Mouse (Mus musculus) lung, postnatal 14 days (tissue): ENCODE results near the gene Tmem38b.
A peak's percentile ranks its signal among the peaks of the same experiment; 100 is the strongest.

ENCODE experiments used
- DNase-seq: peaks from one replicate; pipeline ENCODE4 v3.0.0; 2021

The Tmem38b gene

DNA sequence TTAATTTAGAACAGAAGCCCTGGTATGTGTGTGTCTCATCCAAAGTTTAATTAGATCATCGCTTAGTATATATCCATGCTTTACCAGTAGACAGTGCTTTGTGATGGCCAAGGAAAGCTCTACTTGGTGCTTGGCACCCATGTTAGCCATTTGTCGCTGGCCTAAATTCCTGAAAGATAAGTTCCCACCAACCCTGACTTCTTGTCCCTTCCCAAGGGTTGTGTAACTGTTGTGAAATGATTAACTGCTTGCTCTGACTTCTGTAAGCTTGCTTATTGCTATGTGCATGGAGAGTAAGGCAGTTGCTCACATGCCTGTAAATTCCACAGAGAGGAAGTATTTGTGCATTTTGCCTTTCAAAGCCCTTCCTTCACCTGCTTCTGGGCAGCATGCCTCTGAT lies 4.7 kb downstream of the Tmem38b start:
- no peak for DNase-seq

GRCm38 (mm10) chr4:53832321-53832720 lies 6.5 kb downstream of the Tmem38b start:
- peak; percentile 36 for DNase-seq

DNA sequence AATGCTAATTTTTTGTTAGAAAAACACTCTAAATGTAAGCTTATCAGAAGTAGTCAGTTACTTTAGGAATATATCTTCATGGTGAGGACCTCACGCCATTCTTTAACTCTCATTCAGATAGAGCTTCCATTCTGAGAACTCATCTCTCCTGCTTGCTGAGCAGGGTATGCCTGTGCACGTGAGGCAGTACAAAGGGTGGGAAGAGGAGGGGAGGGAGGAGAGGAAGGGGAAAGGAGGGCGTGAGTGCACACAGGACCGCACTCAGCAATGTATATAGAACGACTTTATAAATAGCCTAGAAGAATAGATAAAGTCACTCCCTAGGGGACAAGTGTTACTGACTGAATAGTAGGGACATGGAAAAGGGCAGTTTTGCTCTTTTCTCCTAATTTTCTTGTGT lies 11.1 kb downstream of the Tmem38b start:
- DNase-seq: no peak

- DNase-seq: peak; percentile 42
Measured at GRCm38 (mm10) chr4:53840158-53840870, 14.5 kb downstream of the Tmem38b start.

GRCm38 (mm10) chr4:53843553-53843952 lies 17.7 kb downstream of the Tmem38b start:
- DNase-seq: no peak

DNA sequence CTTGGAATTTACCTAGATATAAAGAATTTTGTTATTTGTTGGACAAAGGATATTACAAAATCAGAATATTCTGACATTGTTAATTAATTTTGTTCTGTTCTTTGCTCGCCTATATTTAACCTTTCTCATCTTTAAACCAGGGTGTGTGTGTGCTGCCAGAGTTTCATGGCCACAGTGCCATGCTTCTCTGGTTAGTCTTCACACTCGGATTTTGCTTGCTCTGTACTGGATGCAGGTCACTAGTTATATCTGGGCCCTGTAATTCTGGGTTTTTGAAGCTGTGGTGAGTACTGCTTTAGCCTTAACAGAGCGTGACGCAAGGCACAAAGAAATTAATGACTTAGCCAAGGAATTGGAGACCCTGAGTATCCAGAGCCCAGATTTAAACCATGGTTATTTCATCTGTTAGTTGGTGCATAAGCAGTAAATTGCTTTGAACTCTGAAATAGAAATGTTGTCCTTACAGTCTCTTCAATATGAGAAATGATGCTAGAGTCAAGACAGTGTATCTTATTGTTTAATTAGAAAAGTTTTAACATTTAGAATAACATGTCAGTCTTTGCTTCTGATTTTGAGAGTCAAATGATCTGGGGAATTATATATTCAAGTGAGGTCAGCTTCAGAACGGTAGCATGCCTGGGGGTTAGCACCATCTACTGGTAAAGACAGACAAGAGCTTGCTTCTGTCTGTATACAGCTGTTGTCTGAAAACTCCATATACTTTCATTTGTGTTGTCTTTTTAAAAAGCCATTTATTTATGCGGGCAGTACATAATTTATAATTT lies 19.2 kb downstream of the Tmem38b start:
- DNase-seq: peak; percentile 52

- no peak for DNase-seq
Measured at GRCm38 (mm10) chr4:53845656-53846055, 19.8 kb downstream of the Tmem38b start.

DNA sequence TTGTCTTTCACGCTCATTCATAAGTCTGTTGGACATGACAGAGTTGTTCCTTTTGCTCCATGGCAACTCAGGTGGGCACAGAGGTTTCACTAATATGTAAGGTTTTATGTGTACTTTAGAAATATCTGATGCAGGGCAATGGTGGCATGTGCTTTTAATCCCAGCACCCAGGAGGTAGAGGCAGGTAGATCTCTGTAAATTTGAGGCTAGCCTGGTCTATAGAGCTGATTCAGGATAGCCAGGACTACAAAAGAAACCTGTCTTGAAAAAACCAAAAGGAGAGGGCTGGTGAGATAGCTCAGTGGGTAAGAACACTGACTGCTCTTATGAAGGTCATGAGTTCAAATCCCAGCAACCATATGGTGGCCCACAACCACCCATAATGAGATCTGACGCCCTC lies 20.5 kb downstream of the Tmem38b start:
- DNase-seq: no peak

GRCm38 (mm10) chr4:53847541-53847940 lies 21.7 kb downstream of the Tmem38b start:
- DNase-seq: no peak

DNA sequence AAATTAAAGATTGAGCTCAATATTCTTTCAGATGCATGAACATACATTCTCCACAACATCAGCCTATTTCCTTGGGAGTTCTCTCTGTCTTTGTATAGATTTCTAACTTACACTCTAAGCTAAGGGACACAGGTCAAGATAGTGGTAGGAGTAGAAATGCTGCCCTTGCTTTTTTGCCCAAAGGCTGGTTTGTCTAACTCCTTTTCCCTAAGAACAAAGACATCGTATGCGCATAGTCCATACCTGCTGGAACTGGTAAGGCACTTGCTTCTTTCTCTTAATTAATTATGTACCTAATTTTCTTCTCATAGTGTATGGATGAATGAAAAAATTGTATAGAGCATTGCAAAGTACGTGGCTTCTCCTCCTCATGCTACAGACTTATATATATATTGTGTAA lies 22.5 kb downstream of the Tmem38b start:
- DNase-seq: no peak

DNA sequence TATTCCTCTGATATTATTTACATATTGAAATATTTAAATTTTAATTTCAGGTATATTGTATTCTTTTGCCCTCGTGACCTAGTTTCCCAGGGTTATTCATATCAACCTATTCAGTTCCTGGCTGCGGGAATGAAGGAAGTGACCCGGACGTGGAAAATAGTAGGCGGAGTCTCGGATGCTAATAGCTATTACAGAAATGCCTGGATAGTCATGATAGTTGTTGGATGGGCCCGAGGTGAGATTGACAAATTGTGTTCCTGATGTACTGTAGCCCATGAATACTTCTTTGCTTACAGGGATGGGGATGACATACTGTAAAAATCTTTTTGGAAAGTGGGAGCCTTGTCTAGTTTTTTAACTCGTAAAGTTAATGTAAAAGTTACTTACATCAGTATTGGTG lies 23.0 kb downstream of the Tmem38b start:
- DNase-seq: no peak

DNA sequence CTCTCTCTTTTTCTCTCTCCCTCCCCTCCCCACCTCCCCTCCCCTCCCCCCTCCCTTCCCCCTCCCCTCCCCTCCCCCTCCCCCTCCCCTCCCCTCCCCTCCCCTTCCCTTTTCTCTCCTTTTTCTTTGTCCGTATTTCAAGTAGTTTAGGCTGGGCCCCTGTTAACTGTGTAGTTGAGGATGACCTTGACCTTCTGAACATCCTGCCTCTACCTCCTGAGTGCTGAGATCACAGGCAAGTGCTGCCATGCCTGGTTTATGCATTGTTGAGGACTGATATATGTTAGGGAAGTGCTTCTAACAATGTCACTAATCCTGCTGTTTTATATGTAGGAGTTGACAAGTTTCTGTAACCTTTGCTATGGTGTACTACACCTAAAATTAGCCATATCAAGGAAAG lies 24.0 kb downstream of the Tmem38b start:
- no peak for DNase-seq

DNA sequence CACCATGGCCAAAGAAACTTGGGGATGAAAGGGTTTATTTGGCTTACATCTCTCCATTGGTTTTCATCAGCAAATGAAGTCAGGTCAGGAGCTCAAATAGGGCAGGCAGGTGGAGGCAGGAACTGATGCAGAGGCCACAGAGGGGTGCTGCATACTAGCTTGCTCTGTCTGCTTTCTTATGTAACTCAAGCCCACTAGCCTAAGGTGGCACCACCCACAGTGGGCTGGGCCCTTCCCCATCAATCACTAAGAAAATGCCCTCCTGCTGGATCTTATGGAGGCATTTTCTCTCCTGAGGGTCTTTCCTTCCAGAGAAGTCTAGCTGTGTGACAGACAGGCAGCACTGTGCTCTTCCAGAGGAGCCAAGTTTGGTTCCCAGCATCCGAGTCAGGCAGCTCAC lies 27.5 kb downstream of the Tmem38b start:
- DNase-seq: no peak

- DNase-seq: no peak
Measured at GRCm38 (mm10) chr4:53859944-53860343, 34.1 kb downstream of the Tmem38b start.

- DNase-seq: no peak
Measured at GRCm38 (mm10) chr4:53862101-53862500, 36.3 kb downstream of the Tmem38b start.

- no peak for DNase-seq
Measured at GRCm38 (mm10) chr4:53864098-53864820, 38.4 kb downstream of the Tmem38b start.

DNA sequence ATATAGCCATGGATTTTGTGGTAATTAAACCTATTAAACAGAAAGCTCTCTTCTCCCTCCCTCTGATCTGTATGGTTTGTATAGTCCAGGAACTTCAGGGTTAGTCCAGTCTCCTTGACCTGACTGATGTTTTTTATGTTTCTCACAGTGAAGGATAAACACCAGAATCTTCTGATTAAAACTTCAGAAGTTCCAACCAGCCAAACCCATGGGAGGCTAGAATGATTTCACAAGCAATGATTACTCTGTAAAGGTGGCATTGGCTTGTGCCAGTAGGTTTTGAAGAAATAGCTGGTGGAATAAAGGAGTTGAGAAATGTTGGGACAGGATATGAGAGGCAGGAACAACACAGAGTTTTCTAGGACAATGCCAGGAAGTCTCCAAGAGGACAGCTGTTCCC lies 40.6 kb downstream of the Tmem38b start:
- no peak for DNase-seq

DNA sequence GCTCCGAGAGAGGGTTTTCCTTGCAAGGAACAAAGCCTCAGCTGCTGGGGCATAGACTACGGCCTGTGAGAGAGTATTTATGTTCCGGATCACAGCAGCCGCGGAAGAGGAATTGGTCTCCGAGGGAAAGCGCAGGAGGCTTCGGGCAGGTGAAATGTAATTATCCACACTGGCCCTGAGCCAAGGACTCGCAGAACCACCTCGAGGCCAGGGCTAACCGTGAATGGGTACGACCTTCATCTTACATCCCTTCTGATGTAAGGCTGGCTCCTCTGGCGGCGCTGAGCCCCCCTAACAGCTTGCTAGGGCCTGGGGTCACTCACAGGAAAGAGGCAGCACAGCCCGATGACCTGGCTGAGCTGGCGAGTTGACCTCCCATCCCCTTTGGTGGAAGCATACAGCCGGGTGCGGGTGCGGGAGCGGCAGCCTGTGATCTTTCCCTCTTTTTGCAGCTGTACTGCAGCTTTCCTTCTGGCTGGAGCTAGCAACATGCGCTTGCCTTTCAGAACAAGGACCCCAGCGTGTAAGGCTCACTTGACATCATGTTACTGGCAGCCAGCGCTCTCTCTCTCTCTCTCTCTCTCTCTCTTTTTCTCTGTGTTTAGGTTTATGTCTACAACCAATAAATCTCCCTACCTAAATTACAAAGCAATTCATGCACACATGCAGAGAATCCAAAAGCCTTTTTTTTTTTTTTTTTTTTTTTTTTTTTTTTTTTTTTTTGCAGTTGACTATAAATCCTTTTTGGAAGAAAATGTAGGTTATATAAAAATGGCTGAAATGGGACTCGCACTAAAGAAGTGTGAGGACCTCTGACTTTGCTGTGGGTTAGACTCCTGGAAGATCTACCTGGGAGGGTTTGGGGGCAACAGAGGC lies 52.9 kb downstream of the Tmem38b start:
- DNase-seq: no peak

- no peak for DNase-seq
Measured at GRCm38 (mm10) chr4:53882921-53883682, 57.3 kb downstream of the Tmem38b start.

DNA sequence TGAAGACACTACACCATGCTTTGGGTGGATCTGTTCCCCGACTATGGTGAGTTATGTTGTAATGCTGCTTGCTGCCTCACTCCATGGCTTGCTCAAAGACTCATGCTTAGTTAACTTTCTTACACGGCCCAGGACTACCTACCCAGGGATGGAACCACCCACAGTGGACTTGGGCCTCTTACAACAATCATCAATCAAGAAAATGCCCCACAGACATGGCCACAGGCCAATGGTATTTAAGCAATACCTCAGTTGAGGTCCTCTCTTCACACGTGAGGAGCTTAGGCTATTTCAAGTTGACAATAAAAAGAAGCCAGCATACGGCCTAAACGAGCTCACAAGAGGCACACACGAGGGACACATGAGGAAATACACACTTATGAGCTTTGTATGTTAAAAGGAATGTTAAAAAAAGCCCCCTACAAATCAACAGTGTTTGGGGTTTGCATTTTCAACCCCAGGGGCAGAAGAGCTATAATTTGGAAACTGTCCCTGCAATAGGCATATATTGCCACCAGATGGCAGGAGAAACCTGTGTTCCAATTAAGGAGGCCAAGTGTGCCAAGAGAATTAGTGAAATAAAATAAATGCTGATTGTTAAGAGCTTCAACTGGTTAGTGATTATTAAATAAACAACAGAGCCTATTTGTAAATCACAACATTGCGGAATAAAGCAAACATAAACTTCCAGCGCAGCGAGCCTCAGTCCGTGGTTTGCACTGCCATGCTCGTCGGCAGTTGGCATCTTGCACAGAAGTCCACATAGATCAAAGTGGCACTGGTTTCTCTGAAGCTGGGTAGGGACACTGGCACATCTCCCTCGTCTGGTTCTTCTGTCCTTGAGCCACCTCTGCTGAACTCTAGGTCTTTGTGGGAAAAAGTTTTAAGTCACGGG lies 58.8 kb downstream of the Tmem38b start:
- DNase-seq: peak; percentile 40
